Mouse (Mus musculus) olfactory bulb, adult 2 months (tissue): ENCODE results near the gene Thpo.

Experiments used
- CTCF ChIP-seq: fragments of 200-500 bp; IDR thresholded peaks from 2 replicates; pipeline ENCODE4 v1.5.1; 2012; ENCODE audit warnings: low read depth, mild to moderate bottlenecking, low read length, moderate library complexity; ENCODE audit not compliant: insufficient read depth
- POLR2A ChIP-seq: fragments of 200-500 bp; IDR thresholded peaks from 2 replicates; pipeline ENCODE4 v1.6.1; 2012; ENCODE audit warnings: mild to moderate bottlenecking, low read depth, low read length, moderate library complexity; ENCODE audit not compliant: insufficient read depth

DNA sequence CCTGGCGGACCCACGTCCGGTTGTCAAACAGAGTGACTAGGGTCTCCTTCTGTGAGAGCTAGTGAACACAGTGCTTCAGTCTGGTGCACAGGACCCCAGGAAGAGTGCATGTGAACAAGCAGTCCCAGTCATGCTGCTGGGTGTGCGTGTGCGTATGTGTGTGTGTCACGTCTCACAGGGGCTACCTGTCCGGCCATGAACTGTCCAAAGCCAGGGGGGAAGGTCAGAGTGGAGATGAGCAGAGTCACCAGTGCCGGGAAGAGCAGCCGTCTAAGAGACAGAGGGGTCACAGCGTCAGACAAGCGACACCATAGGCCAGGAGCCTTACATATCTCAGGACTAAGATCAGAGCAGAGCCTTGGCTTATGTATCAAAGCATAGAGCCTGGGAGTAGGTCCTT, 23.9 kb downstream of the Thpo start:
- TF ChIP-seq POLR2A = no peak
- TF ChIP-seq CTCF = no peak
